Mouse (Mus musculus): Measurements from ENCODE around the gene Piezo1.

DNA sequence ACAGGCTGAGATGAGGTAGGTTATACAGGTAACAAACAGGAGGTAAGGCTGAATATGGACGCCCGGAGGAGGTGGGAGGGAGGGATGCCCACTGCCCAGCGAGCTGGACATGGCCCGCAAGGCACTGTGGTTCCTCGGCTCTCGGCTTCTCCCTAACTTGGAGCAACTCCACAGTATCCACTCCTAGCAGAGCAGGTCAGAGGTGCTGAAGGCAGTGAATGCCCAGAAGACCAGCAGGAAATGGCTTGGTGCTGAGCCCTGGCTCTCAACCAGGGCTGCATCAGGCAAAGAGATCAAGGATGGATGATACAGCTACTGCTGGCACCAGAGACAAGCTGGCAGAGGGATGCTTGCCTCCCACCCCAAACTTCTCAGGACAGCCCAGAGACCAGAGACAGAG lies 26.6 kb downstream of the Piezo1 start:
- no peak for TF ChIP-seq CTCF (IDR thresholded peaks at IDR 0.05; ENCODE audit: control insufficient read depth, insufficient read depth, insufficient read length)
- no peak for TF ChIP-seq USF1 (IDR thresholded peaks at IDR 0.05; ENCODE audit: low read depth)
- TF ChIP-seq CEBPB (IDR thresholded peaks at IDR 0.05; ENCODE audit: low read depth), result no peak
- TF ChIP-seq MAX (IDR thresholded peaks at IDR 0.05), result no peak
- no peak for TF ChIP-seq MYOG (IDR thresholded peaks at IDR 0.05; ENCODE audit: control insufficient read depth, extremely low read depth, insufficient read length)
